Mouse (Mus musculus): Measurements from ENCODE around the gene Tfb1m. TPM values are rescaled to one million over a fixed set of nuclear protein-coding genes. Genes with fewer than 3 reads are reported as not detected.

Tfb1m gene
- polyA plus RNA-seq, 1 experiment from 2014 or later: 8.5 TPM

GRCm38 (mm10) chr17:3498086-3498485, 59.5 kb downstream of the Tfb1m start:
- no peak overlapping the region for H3K27ac ChIP-seq
- H3K79me2 ChIP-seq (ENCODE audit: inconsistent target): no peaks in the 10 kb centered on the region
- WGBS (ENCODE audit: missing documents): 36% methylated on average over 3 of the region's 3 CpGs
- no peak overlapping the region for H3K4me3 ChIP-seq (ENCODE audit: inconsistent target)
- no peaks in the 10 kb centered on the region for H3K36me3 ChIP-seq (ENCODE audit: inconsistent target)

GRCm38 (mm10) chr17:3496080-3496479, 61.5 kb downstream of the Tfb1m start:
- WGBS (ENCODE audit: missing documents): 96% methylated on average over 3 of the region's 3 CpGs
- Histone ChIP-seq H3K27ac (no peak overlapping the region), H3K4me3 (ENCODE audit: inconsistent target) (no peak overlapping the region), H3K79me2 (ENCODE audit: inconsistent target) (no peaks in the 10 kb centered on the region), H3K36me3 (ENCODE audit: inconsistent target) (no peaks in the 10 kb centered on the region)

GRCm38 (mm10) chr17:3495576-3495975, 62.0 kb downstream of the Tfb1m start:
- H3K4me3 ChIP-seq (ENCODE audit: inconsistent target): no peak overlapping the region
- no peaks in the 10 kb centered on the region for H3K36me3 ChIP-seq (ENCODE audit: inconsistent target)
- H3K79me2 ChIP-seq (ENCODE audit: inconsistent target): no peaks in the 10 kb centered on the region
- no peak overlapping the region for H3K27ac ChIP-seq
- WGBS (ENCODE audit: missing documents): 78% methylated on average over 2 of the region's 2 CpGs

- H3K4me3 ChIP-seq (ENCODE audit: inconsistent target): no peak overlapping the region
- H3K36me3 ChIP-seq (ENCODE audit: inconsistent target): no peaks in the 10 kb centered on the region
- WGBS (ENCODE audit: missing documents): 93% methylated on average over 6 of the region's 6 CpGs
- H3K27ac ChIP-seq: no peak overlapping the region
- H3K79me2 ChIP-seq (ENCODE audit: inconsistent target): no peaks in the 10 kb centered on the region
Observed at GRCm38 (mm10) chr17:3491667-3492066, 65.9 kb downstream of the Tfb1m start.

- Histone ChIP-seq H3K36me3 (ENCODE audit: inconsistent target) (no peaks in the 10 kb centered on the region), H3K4me3 (ENCODE audit: inconsistent target) (no peak overlapping the region), H3K79me2 (ENCODE audit: inconsistent target) (no peaks in the 10 kb centered on the region), H3K27ac (no peak overlapping the region)
- 23% methylated on average over 5 of the region's 5 CpGs for WGBS (ENCODE audit: missing documents)
Observed at GRCm38 (mm10) chr17:3491065-3491464, 66.5 kb downstream of the Tfb1m start.

GRCm38 (mm10) chr17:3490216-3490895, 67.2 kb downstream of the Tfb1m start:
- H3K79me2 ChIP-seq (ENCODE audit: inconsistent target): no peaks in the 10 kb centered on the region
- 65% methylated on average over 11 of the region's 11 CpGs for WGBS (ENCODE audit: missing documents)
- no peak overlapping the region for H3K27ac ChIP-seq
- no peak overlapping the region for H3K4me3 ChIP-seq (ENCODE audit: inconsistent target)
- no peaks in the 10 kb centered on the region for H3K36me3 ChIP-seq (ENCODE audit: inconsistent target)

- no peaks in the 10 kb centered on the region for H3K79me2 ChIP-seq (ENCODE audit: inconsistent target)
- H3K27ac ChIP-seq: no peak overlapping the region
- H3K36me3 ChIP-seq (ENCODE audit: inconsistent target): no peaks in the 10 kb centered on the region
- WGBS (ENCODE audit: missing documents): 84% methylated on average over 12 of the region's 12 CpGs
- H3K4me3 ChIP-seq (ENCODE audit: inconsistent target): no peak overlapping the region
Observed at GRCm38 (mm10) chr17:3487721-3488601, 69.6 kb downstream of the Tfb1m start.

GRCm38 (mm10) chr17:3487211-3487610, 70.4 kb downstream of the Tfb1m start:
- no peak overlapping the region for H3K4me3 ChIP-seq (ENCODE audit: inconsistent target)
- no peaks in the 10 kb centered on the region for H3K79me2 ChIP-seq (ENCODE audit: inconsistent target)
- H3K27ac ChIP-seq: no peak overlapping the region
- WGBS (ENCODE audit: missing documents): 94% methylated on average over 4 of the region's 4 CpGs
- H3K36me3 ChIP-seq (ENCODE audit: inconsistent target): no peaks in the 10 kb centered on the region

- Histone ChIP-seq H3K27ac (no peak overlapping the region), H3K4me3 (ENCODE audit: inconsistent target) (no peak overlapping the region), H3K79me2 (ENCODE audit: inconsistent target) (no peaks in the 10 kb centered on the region), H3K36me3 (ENCODE audit: inconsistent target) (no peaks in the 10 kb centered on the region)
- 91% methylated on average over 7 of the region's 7 CpGs for WGBS (ENCODE audit: missing documents)
Observed at GRCm38 (mm10) chr17:3485851-3486250, 71.7 kb downstream of the Tfb1m start.

GRCm38 (mm10) chr17:3483091-3483490, 74.5 kb downstream of the Tfb1m start:
- no peaks in the 10 kb centered on the region for H3K36me3 ChIP-seq (ENCODE audit: inconsistent target)
- H3K79me2 ChIP-seq (ENCODE audit: inconsistent target): no peaks in the 10 kb centered on the region
- 90% methylated on average over 8 of the region's 8 CpGs for WGBS (ENCODE audit: missing documents)
- H3K4me3 ChIP-seq (ENCODE audit: inconsistent target): no peak overlapping the region
- no peak overlapping the region for H3K27ac ChIP-seq

GRCm38 (mm10) chr17:3481576-3482575, 75.7 kb downstream of the Tfb1m start:
- no peak overlapping the region for H3K4me3 ChIP-seq (ENCODE audit: inconsistent target)
- no peaks in the 10 kb centered on the region for H3K36me3 ChIP-seq (ENCODE audit: inconsistent target)
- WGBS (ENCODE audit: missing documents): 84% methylated on average over 7 of the region's 7 CpGs

GRCm38 (mm10) chr17:3476546-3476945, 81.0 kb downstream of the Tfb1m start:
- H3K36me3 ChIP-seq (ENCODE audit: inconsistent target): no peaks in the 10 kb centered on the region
- 95% methylated on average over 2 of the region's 2 CpGs for WGBS (ENCODE audit: missing documents)
- no peaks in the 10 kb centered on the region for H3K79me2 ChIP-seq (ENCODE audit: inconsistent target)
- no peak overlapping the region for H3K27ac ChIP-seq
- H3K4me3 ChIP-seq (ENCODE audit: inconsistent target): no peak overlapping the region

More at GRCm38 (mm10) chr17:3481576-3482575, 75.7 kb downstream of the Tfb1m start:
- Histone ChIP-seq H3K27ac (no peak overlapping the region), H3K79me2 (ENCODE audit: inconsistent target) (no peaks in the 10 kb centered on the region)

GRCm38 (mm10) chr17:3472018-3472417, 85.6 kb downstream of the Tfb1m start:
- 94% methylated on average over 6 of the region's 6 CpGs for WGBS (ENCODE audit: missing documents)
- Histone ChIP-seq H3K36me3 (ENCODE audit: inconsistent target) (no peaks in the 10 kb centered on the region), H3K79me2 (ENCODE audit: inconsistent target) (no peaks in the 10 kb centered on the region), H3K27ac (no peak overlapping the region), H3K4me3 (ENCODE audit: inconsistent target) (no peak overlapping the region)

Measured in macrophage (primary cell).